Mouse (Mus musculus): Measurements from ENCODE around the gene Slc22a29.
"Not testable (repeated sequence)": the region's sequence is repeated elsewhere in the genome, so short reads cannot be mapped to it uniquely, and the experiment has no call there.

- not testable (repeated sequence) for TF ChIP-seq CTCF (IDR thresholded peaks at IDR 0.05; ENCODE audit: borderline replicate concordance, insufficient read depth, low read depth, low read length); POLR2A (IDR thresholded peaks at IDR 0.05; ENCODE audit: borderline replicate concordance, insufficient read depth, low read length)
Measured at GRCm38 (mm10) chr19:8142716-8143115, 76.0 kb downstream of the Slc22a29 start.
